Mouse (Mus musculus) stomach, embryonic 15.5 days (tissue): ENCODE results near the gene Ttll9. TPM values are rescaled to one million over a fixed set of nuclear protein-coding genes. Genes with fewer than 3 reads are reported as not detected.

Source experiments
- polyA plus RNA-seq: library from polyadenylated mRNA; unstranded; fragments of >200 nt; fragmentation: Nextera tagmentation; extraction: Ambion mirVana; gene quantifications from 2 replicates; pipeline ENCODE4 v1.2.1, GENCODE M21; 2015

Ttll9 gene
- polyA plus RNA-seq, 1 experiment from 2014 or later, result 0.21 TPM

Other genes with a start within 250 kb of the Ttll9 start
- 117 and 138 TPM in 2 replicates for gene Id1, start 226.2 kb upstream of the Ttll9 start, polyA plus RNA-seq
- gene Cox4i2, start 208.3 kb upstream of the Ttll9 start, polyA plus RNA-seq, result 19.0 and 19.5 TPM in 2 replicates
- gene Bcl2l1, start 130.8 kb upstream of the Ttll9 start, polyA plus RNA-seq, result 69.8 and 75.7 TPM in 2 replicates
- 66.5 TPM in 2 replicates for gene Tpx2, start 114.5 kb upstream of the Ttll9 start, polyA plus RNA-seq
- 0.08 and 0.19 TPM in 2 replicates for gene Mylk2, start 51.1 kb upstream of the Ttll9 start, polyA plus RNA-seq
- gene Foxs1, start 29.3 kb upstream of the Ttll9 start, polyA plus RNA-seq, result 3.1 and 4.3 TPM in 2 replicates
- gene Dusp15, start 10.8 kb upstream of the Ttll9 start, polyA plus RNA-seq, result 0.23 and 0.45 TPM in 2 replicates
- gene Pdrg1, start 52.9 kb downstream of the Ttll9 start, polyA plus RNA-seq, result 98.9 and 101 TPM in 2 replicates
- 0.06 and 0.09 TPM in 2 replicates for gene Xkr7, start 69.4 kb downstream of the Ttll9 start, polyA plus RNA-seq
- 1.7 and 1.9 TPM in 2 replicates for gene Ccm2l, start 103.5 kb downstream of the Ttll9 start, polyA plus RNA-seq
- gene Hck, start 146.0 kb downstream of the Ttll9 start, polyA plus RNA-seq, result 6.5 and 6.8 TPM in 2 replicates
- gene Tm9sf4, start 198.8 kb downstream of the Ttll9 start, polyA plus RNA-seq, result 80.5 and 85.6 TPM in 2 replicates